Mouse (Mus musculus) olfactory bulb, adult 2 months (tissue): ENCODE results near the gene Fgf15.

Source experiments
- CTCF ChIP-seq: fragments of 200-500 bp; IDR thresholded peaks from 2 replicates; pipeline ENCODE4 v1.5.1; 2012; ENCODE audit warnings: low read depth, mild to moderate bottlenecking, low read length, moderate library complexity; ENCODE audit not compliant: insufficient read depth
- POLR2A ChIP-seq: fragments of 200-500 bp; IDR thresholded peaks from 2 replicates; pipeline ENCODE4 v1.6.1; 2012; ENCODE audit warnings: mild to moderate bottlenecking, low read depth, low read length, moderate library complexity; ENCODE audit not compliant: insufficient read depth

- TF ChIP-seq CTCF (peak; percentile 10; the same call in 1 of the 2 replicates), POLR2A (no peak)
These were observed 22.5 kb downstream of the Fgf15 start for GRCm38 (mm10) chr7:144918823-144919222.
